Mouse (Mus musculus): Measurements from ENCODE around the gene Mycbpap.

Gene Mycbpap

GRCm38 (mm10) chr11:94481963-94482362, 39.6 kb downstream of the Mycbpap start:
- DNase-seq (ENCODE audit: low spot score in 2 of 2) = no peak

- no peak for DNase-seq (ENCODE audit: low spot score in 2 of 2)
Measured at GRCm38 (mm10) chr11:94480382-94480781, 41.2 kb downstream of the Mycbpap start.

GRCm38 (mm10) chr11:94477651-94478050, 43.9 kb downstream of the Mycbpap start:
- DNase-seq (ENCODE audit: low spot score in 2 of 2) = no peak

GRCm38 (mm10) chr11:94475722-94476121, 45.8 kb downstream of the Mycbpap start:
- DNase-seq (ENCODE audit: low spot score in 2 of 2) = no peak

GRCm38 (mm10) chr11:94474544-94474910, 47.0 kb downstream of the Mycbpap start:
- no peak for DNase-seq (ENCODE audit: low spot score in 2 of 2)

GRCm38 (mm10) chr11:94473707-94474543, 47.6 kb downstream of the Mycbpap start, which contains the start of gene Cacna1g:
Gene Cacna1g, minus strand, starts transcription at chr11:94474198.
- DNase-seq (ENCODE audit: low spot score in 2 of 2) = peak; percentile 66 to 70

GRCm38 (mm10) chr11:94472916-94473706, 48.4 kb downstream of the Mycbpap start:
- no peak for DNase-seq (ENCODE audit: low spot score in 2 of 2)

- DNase-seq (ENCODE audit: low spot score in 2 of 2) = no peak
Measured at GRCm38 (mm10) chr11:94472585-94472915, 49.0 kb downstream of the Mycbpap start.

- no peak for DNase-seq (ENCODE audit: low spot score in 2 of 2)
Measured at GRCm38 (mm10) chr11:94471740-94472584, 49.6 kb downstream of the Mycbpap start.

GRCm38 (mm10) chr11:94470391-94470790, 51.2 kb downstream of the Mycbpap start:
- no peak for DNase-seq (ENCODE audit: low spot score in 2 of 2)

- no peak for DNase-seq (ENCODE audit: low spot score in 2 of 2)
Measured at GRCm38 (mm10) chr11:94469136-94470064, 52.1 kb downstream of the Mycbpap start.

GRCm38 (mm10) chr11:94468582-94469064, 52.9 kb downstream of the Mycbpap start:
- DNase-seq (ENCODE audit: low spot score in 2 of 2) = no peak

GRCm38 (mm10) chr11:94466333-94466855, 55.1 kb downstream of the Mycbpap start:
- no peak for DNase-seq (ENCODE audit: low spot score in 2 of 2)

- no peak for DNase-seq (ENCODE audit: low spot score in 2 of 2)
Measured at GRCm38 (mm10) chr11:94464170-94464569, 57.4 kb downstream of the Mycbpap start.

GRCm38 (mm10) chr11:94461856-94462255, 59.7 kb downstream of the Mycbpap start:
- no peak for DNase-seq (ENCODE audit: low spot score in 2 of 2)

- no peak for DNase-seq (ENCODE audit: low spot score in 2 of 2)
Measured at GRCm38 (mm10) chr11:94457001-94457400, 64.5 kb downstream of the Mycbpap start.

- DNase-seq (ENCODE audit: low spot score in 2 of 2) = no peak
Measured at GRCm38 (mm10) chr11:94456347-94456746, 65.2 kb downstream of the Mycbpap start.

- no peak for DNase-seq (ENCODE audit: low spot score in 2 of 2)
Measured at GRCm38 (mm10) chr11:94455161-94455820, 66.3 kb downstream of the Mycbpap start.

GRCm38 (mm10) chr11:94454756-94455155, 66.8 kb downstream of the Mycbpap start:
- no peak for DNase-seq (ENCODE audit: low spot score in 2 of 2)
